Mouse (Mus musculus) thymus, adult 18-20 months (tissue): Measurements from ENCODE around the gene Idnk.
A peak's percentile ranks its signal among the peaks of the same experiment; 100 is the strongest.

Source experiments
- DNase-seq, 2 experiments: peaks; one replicate each; pipeline ENCODE4 v3.0.0; 2022; ENCODE audit warnings: mixed read lengths in 2 of 2

Idnk gene

GRCm38 (mm10) chr13:58194908-58195307 is 37.5 kb downstream of the Idnk start:
- no peak for DNase-seq

- DNase-seq, result no peak
Observed at GRCm38 (mm10) chr13:58197211-58197610, 39.8 kb downstream of the Idnk start.

GRCm38 (mm10) chr13:58197981-58198640 is 40.7 kb downstream of the Idnk start:
- DNase-seq, result no peak

- DNase-seq, result no peak
Observed at GRCm38 (mm10) chr13:58201343-58201742, 43.9 kb downstream of the Idnk start.

GRCm38 (mm10) chr13:58201908-58202307 is 44.5 kb downstream of the Idnk start:
- no peak for DNase-seq

GRCm38 (mm10) chr13:58202903-58203302 is 45.5 kb downstream of the Idnk start:
- no peak for DNase-seq

- DNase-seq, result no peak
Observed at GRCm38 (mm10) chr13:58204202-58204601, 46.8 kb downstream of the Idnk start.

GRCm38 (mm10) chr13:58204986-58205385 is 47.5 kb downstream of the Idnk start:
- DNase-seq, result no peak

- no peak for DNase-seq
Observed at GRCm38 (mm10) chr13:58206084-58206483, 48.6 kb downstream of the Idnk start.

GRCm38 (mm10) chr13:58210441-58210840 is 53.0 kb downstream of the Idnk start:
- no peak for DNase-seq

- DNase-seq, result no peak
Observed at GRCm38 (mm10) chr13:58212530-58212929, 55.1 kb downstream of the Idnk start.

- DNase-seq, result peak in 1 of 2 experiments; percentile 13
Observed at GRCm38 (mm10) chr13:58213801-58214200, 56.4 kb downstream of the Idnk start.
